Mouse (Mus musculus): Measurements from ENCODE around the gene Fshr.

- TF ChIP-seq GATA1 (IDR thresholded peaks at IDR 0.05; ENCODE audit: borderline replicate concordance, low read length) (no peak), FLI1 (IDR thresholded peaks at IDR 0.05; ENCODE audit: low read length) (no peak)
Observed at GRCm38 (mm10) chr17:89062348-89062949, 138.0 kb downstream of the Fshr start.

Measured in megakaryocyte, embryonic 14.5 days (primary cell).